Mouse (Mus musculus): Measurements from ENCODE around the gene Pgap2. TPM values are rescaled to one million over a fixed set of nuclear protein-coding genes. Genes with fewer than 3 reads are reported as not detected.
A peak's percentile ranks its signal among the peaks of the same experiment; 100 is the strongest.

Gene Pgap2
- polyA plus RNA-seq, 1 experiment, result 70.0 TPM

DNA sequence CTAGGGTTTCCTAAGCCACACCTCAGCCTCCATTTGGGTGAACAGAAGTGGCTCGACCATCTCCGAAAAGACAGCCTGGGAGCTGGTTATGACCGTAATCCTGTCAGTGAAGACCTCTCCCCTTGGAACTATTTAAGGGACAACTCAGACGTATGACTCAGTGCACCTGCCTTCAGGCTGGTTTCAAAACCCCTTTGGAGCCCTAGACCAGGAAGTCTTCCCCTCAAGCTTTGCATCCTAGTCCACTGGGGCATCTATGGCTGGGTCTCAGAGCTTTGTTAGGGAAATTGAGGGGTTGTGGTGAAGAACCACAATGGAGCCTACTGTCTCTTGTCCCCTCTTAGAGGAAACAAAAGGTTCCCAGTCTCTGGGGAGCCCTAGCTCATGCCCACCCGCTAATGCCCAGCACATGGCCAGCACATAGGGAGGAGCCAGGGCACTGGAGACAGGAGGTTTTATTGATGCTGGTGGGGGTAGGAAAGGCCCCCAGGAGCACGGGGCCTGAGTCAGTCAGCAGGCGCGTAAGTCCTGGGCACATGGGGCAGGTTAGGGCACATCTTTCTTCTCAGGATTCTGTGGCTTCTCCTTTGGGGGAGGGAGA lies 28.8 kb downstream of the Pgap2 start:
- Histone ChIP-seq H3K4me3 (ENCODE audit: insufficient read depth, low read length) (no peak overlapping the region), H3K27ac (ENCODE audit: insufficient read depth, low read length) (no peak overlapping the region), H3K4me1 (ENCODE audit: control insufficient read depth, insufficient read depth, low read length) (no peaks in the 10 kb centered on the region)
- TF ChIP-seq CTCF (IDR thresholded peaks at IDR 0.05; ENCODE audit: borderline replicate concordance, insufficient read depth, low read length) (no peak), POLR2A (IDR thresholded peaks at IDR 0.05; ENCODE audit: low read depth, low read length) (no peak)

DNA sequence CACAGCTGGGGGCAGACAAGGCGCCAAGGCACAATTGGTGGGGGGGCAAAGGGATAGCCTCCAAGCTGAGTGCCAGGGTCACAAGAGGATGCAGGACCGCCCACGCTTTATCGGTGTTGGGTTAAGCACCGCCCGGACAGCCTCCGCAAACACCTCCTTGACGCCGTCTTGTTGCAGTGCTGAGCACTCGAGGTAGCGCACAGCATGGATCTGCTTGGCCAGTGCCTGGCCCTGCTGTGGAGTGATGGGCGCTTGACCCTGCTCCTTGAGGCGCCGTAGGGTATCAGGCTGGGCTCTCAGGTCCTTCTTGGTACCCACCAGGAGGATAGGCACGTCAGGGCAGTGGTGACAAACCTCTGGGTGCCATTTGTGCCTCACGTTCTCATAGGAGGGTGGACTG lies 29.6 kb downstream of the Pgap2 start:
- Histone ChIP-seq H3K4me1 (ENCODE audit: control insufficient read depth, insufficient read depth, low read length) (no peaks in the 10 kb centered on the region), H3K27ac (ENCODE audit: insufficient read depth, low read length) (no peak overlapping the region), H3K4me3 (ENCODE audit: insufficient read depth, low read length) (no peak overlapping the region)
- TF ChIP-seq CTCF (IDR thresholded peaks at IDR 0.05; ENCODE audit: borderline replicate concordance, insufficient read depth, low read length), result no peak

DNA sequence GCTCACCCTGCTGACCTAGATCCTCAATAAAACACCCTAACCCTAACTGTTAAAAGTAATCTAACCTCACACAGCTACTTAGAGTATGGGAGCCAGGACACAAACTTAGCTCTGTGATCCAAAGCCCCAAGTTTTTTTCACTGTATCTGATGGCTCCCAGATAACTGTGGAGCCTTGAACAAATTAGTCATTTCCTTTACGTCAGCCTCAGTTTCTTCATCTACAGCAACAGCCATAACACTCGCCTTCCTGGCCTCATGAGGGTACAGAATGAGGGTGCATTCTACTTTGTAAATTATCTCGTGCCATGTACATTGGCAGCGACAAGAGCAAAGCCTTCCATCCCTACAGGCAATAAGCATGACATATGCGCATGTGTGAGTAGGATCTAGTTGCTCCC lies 32.4 kb downstream of the Pgap2 start:
- TF ChIP-seq POLR2A (IDR thresholded peaks at IDR 0.05; ENCODE audit: low read depth, low read length) (no peak), CTCF (IDR thresholded peaks at IDR 0.05; ENCODE audit: borderline replicate concordance, insufficient read depth, low read length) (no peak)
- Histone ChIP-seq H3K4me3 (ENCODE audit: insufficient read depth, low read length) (no peak overlapping the region), H3K4me1 (ENCODE audit: control insufficient read depth, insufficient read depth, low read length) (peaks cover 16% of the 10 kb centered on the region), H3K27ac (ENCODE audit: insufficient read depth, low read length) (no peak overlapping the region)

DNA sequence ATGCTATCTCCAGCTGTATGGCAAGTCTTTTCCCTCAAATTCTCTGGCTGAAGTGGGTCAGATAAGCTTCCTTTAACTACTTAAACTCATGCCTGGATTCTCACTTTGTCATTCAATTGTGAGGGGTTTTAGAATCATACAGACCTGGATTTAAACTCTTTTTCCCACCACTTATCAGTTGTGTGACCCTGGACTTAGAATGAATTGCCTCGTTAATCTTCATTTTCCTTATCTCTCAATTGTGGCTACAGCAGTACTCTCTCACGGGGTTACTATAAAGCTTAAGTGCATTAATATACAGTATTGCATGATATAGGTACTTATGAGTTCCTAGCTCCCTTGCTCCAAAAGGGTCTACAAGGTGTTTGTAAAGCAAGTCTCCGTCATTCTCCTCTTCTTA lies 32.9 kb downstream of the Pgap2 start:
- H3K4me1 ChIP-seq (ENCODE audit: control insufficient read depth, insufficient read depth, low read length), result peaks cover 21% of the 10 kb centered on the region
- H3K4me3 ChIP-seq (ENCODE audit: insufficient read depth, low read length), result no peak overlapping the region
- TF ChIP-seq POLR2A (IDR thresholded peaks at IDR 0.05; ENCODE audit: low read depth, low read length) (no peak), CTCF (IDR thresholded peaks at IDR 0.05; ENCODE audit: borderline replicate concordance, insufficient read depth, low read length) (no peak)
- H3K27ac ChIP-seq (ENCODE audit: insufficient read depth, low read length), result no peak overlapping the region

DNA sequence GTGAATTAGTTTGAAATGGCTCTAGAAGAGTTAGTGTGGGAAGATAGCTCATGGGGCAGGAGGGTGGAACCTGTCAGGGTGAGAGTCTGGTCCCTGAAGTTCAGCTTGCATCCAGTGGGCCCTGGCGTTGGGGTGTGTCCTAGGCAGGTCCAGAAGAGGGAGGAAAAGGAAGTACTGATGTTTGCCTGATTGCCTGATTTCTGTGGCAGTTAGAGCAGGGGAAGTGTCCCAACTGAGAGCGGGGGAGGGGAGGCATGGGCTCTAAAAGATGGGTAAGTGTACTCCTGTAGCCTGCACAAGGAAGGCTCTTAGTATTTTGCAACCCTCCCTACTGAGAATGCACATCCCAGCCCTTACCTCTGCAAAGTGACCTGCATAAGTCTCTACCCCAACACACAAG lies 33.9 kb downstream of the Pgap2 start:
- Histone ChIP-seq H3K4me1 (ENCODE audit: control insufficient read depth, insufficient read depth, low read length) (peaks cover 24% of the 10 kb centered on the region), H3K4me3 (ENCODE audit: insufficient read depth, low read length) (no peak overlapping the region), H3K27ac (ENCODE audit: insufficient read depth, low read length) (no peak overlapping the region)
- TF ChIP-seq POLR2A (IDR thresholded peaks at IDR 0.05; ENCODE audit: low read depth, low read length), result no peak
- TF ChIP-seq CTCF (IDR thresholded peaks at IDR 0.05; ENCODE audit: borderline replicate concordance, insufficient read depth, low read length), result no peak

DNA sequence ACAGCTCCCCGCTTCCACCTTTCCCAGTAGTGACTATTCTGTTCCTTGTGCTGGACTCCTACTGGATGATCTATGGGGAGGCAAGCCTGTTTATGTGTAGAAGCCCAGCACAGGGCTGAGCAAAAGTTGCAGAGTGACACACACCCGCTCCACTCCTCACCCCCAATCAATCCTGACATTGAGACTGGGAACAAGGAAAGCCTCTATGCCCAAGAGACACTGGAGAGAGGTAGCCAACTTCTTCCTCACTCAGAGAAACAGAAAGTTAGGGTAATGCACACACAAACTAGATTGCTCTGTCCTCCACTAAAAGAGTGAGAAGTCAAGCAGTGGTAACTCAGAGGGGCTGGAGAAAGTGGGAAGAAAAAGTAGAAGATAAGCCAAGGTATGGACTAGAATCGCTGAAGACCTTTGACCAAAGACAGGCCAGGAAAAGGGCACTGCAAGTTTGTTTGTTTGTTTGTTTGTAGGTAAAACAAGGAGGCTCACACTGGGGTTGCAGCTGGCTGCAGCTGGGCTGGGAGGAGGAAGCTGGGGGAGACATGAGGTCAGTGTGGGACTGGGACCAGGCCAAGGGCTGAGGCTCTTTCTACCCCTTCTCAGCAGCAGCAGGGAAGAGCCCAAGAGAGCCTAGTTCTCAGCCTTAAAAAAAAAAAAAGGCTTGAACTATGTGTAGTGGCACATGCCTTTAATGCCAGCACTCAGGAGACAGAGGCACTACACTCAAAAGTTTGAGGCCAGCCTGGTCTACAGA lies 35.0 kb downstream of the Pgap2 start:
- peaks cover 24% of the 10 kb centered on the region for H3K4me1 ChIP-seq (ENCODE audit: control insufficient read depth, insufficient read depth, low read length)
- TF ChIP-seq POLR2A (IDR thresholded peaks at IDR 0.05; ENCODE audit: low read depth, low read length) (no peak), CTCF (IDR thresholded peaks at IDR 0.05; ENCODE audit: borderline replicate concordance, insufficient read depth, low read length) (no peak)
- H3K27ac ChIP-seq (ENCODE audit: insufficient read depth, low read length), result no peak overlapping the region
- H3K4me3 ChIP-seq (ENCODE audit: insufficient read depth, low read length), result no peak overlapping the region

DNA sequence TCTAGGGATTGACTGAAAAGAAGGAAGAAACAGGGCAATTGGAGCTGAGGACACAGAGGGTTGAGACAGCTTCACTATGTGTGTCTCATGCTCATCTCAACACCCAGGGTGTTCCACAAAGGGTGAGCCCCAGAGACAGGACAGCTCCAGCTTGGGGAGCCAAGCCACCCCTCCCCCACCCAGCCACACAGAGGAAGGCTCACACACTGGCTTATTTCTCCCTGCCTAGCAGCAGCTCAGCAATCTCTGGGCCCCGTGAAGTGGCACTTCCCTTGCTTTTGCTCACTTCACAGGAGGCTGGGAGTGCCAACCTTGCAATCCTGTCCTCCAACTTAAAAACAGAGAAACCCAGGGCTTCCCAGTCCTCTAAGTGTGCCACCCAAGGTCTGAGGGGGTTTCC lies 35.8 kb downstream of the Pgap2 start:
- Histone ChIP-seq H3K4me1 (ENCODE audit: control insufficient read depth, insufficient read depth, low read length) (peaks cover 24% of the 10 kb centered on the region), H3K27ac (ENCODE audit: insufficient read depth, low read length) (no peak overlapping the region), H3K4me3 (ENCODE audit: insufficient read depth, low read length) (no peak overlapping the region)
- no peak for TF ChIP-seq POLR2A (IDR thresholded peaks at IDR 0.05; ENCODE audit: low read depth, low read length)
- TF ChIP-seq CTCF (IDR thresholded peaks at IDR 0.05; ENCODE audit: borderline replicate concordance, insufficient read depth, low read length), result no peak

DNA sequence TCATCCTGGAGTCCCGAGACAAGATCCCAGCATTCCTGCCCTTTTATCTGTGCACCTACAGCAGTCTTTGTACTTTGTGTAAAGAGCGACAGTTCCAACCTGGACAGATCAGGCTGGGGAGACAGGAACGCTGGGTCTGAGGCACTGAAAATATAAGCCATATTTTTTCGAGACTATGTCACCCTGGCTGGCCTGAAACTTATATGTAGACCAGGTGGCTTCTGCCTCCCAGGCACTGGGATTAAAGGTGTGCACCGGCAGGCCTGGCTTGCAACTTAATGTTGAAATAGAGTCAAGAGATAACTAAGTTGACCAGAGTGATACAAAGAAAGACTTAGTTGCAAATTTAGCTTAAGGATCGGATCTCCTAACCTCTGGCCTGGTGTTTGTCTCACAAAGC lies 36.3 kb downstream of the Pgap2 start:
- Histone ChIP-seq H3K4me1 (ENCODE audit: control insufficient read depth, insufficient read depth, low read length) (peaks cover 24% of the 10 kb centered on the region), H3K4me3 (ENCODE audit: insufficient read depth, low read length) (no peak overlapping the region), H3K27ac (ENCODE audit: insufficient read depth, low read length) (no peak overlapping the region)
- TF ChIP-seq POLR2A (IDR thresholded peaks at IDR 0.05; ENCODE audit: low read depth, low read length) (no peak), CTCF (IDR thresholded peaks at IDR 0.05; ENCODE audit: borderline replicate concordance, insufficient read depth, low read length) (no peak)

DNA sequence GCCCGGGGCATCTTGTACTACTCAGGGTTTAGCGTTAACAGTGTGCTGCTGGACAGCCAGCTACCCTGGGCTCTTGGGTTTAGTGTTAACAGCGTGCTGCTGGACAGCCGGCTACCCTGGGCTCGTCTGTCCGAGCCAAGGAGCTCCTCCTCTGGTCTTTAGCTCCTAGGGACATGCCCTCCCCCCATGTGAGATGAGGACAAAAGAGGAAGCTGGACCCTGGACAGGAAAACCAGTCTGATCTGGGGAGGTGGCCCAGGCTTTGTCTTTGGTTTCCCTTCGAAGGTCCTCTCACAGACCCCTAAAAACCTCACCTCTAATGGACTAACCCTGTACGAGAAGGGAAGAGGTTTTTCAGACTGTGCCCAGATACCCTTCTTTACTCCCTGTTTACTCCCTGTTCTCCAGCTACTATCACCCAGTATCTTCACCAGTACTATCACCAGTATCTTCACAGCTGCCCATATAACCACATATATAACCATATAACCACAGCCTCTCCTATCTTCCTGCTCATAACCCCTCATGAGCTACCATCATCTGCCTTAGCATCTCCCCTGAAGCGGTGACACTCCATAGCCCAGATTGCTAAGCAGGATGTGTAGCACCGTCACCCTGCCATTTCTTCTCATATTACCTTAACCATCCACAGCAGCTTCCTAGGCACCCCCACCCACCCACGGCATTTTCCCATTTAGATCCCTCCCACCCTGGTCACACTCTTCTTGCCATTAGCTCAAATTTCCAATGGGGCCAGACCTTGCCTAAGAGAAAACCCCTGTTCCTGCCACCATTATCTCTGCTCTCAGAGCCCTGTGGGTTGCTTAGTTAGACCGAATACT lies 37.2 kb downstream of the Pgap2 start:
- H3K27ac ChIP-seq (ENCODE audit: insufficient read depth, low read length), result no peak overlapping the region
- H3K4me3 ChIP-seq (ENCODE audit: insufficient read depth, low read length), result peak overlapping the region; percentile 90
- H3K4me1 ChIP-seq (ENCODE audit: control insufficient read depth, insufficient read depth, low read length), result peaks cover 24% of the 10 kb centered on the region
- TF ChIP-seq POLR2A (IDR thresholded peaks at IDR 0.05; ENCODE audit: low read depth, low read length) (no peak), CTCF (IDR thresholded peaks at IDR 0.05; ENCODE audit: borderline replicate concordance, insufficient read depth, low read length) (no peak)
